Mouse (Mus musculus): ENCODE results near the gene Tdrd5. TPM values are rescaled to one million over a fixed set of nuclear protein-coding genes. Genes with fewer than 3 reads are reported as not detected.
"Not testable (repeated sequence)": the region's sequence is repeated elsewhere in the genome, so short reads cannot be mapped to it uniquely, and the experiment has no call there.

Gene Tdrd5
- polyA plus RNA-seq, 1 experiment = 2.8 TPM

DNA sequence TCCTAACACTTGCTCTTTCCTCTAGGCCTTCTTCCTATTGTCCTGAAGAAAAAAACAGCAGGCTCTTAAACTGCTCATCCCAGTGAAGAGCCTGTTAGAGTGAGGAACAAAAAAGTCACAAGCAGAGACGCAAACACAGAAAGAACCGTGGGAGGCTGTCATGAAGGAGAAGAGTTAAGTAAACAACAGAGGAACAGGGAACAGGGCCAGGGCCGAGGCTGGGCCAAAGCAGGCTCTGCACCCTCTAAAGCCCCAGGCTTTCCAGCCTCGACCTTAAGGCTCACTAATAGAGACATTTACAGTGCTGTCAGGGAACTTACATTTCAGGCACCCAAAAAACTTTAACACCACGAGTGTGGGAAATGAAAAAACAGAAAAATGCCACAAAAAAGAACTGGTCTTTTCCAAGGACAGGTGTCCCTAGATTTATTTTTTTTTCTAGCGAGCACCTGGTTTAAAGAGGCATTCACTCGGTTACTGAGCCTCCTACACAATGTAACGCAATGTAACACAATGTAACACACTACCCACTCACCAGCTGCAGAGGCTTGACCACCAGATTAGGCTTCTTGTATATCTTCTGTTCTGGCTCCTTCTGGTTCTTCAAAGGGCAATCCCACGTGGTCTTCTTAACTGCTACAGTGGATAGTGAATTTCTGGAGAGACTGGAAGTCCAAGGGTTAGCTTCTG, 18.5 kb downstream of the Tdrd5 start:
- H3K4me1 ChIP-seq (ENCODE audit: control insufficient read depth, insufficient read depth, low read length) = no peaks in the 10 kb centered on the region
- DNase-seq = no peak
- H3K36me3 ChIP-seq (ENCODE audit: control insufficient read depth, insufficient read depth, low read length) = no peaks in the 10 kb centered on the region
- no peak overlapping the region for H3K27ac ChIP-seq (ENCODE audit: insufficient read depth, low read depth, low read length)
- H3K4me3 ChIP-seq (ENCODE audit: insufficient read depth, low read depth, low read length) = no peak overlapping the region
- H3K27me3 ChIP-seq (replicated peaks; ENCODE audit: control insufficient read depth, insufficient read depth, low read length) = no peaks in the 10 kb centered on the region
- WGBS = 48% methylated on average over 9 of the region's 9 CpGs
- no peak for TF ChIP-seq POLR2A (IDR thresholded peaks at IDR 0.05; ENCODE audit: low read depth, low read length)
- no peak for TF ChIP-seq CTCF (conservative IDR thresholded peaks at IDR 0.05; ENCODE audit: insufficient read depth, insufficient read length, low read depth, low read length)

DNA sequence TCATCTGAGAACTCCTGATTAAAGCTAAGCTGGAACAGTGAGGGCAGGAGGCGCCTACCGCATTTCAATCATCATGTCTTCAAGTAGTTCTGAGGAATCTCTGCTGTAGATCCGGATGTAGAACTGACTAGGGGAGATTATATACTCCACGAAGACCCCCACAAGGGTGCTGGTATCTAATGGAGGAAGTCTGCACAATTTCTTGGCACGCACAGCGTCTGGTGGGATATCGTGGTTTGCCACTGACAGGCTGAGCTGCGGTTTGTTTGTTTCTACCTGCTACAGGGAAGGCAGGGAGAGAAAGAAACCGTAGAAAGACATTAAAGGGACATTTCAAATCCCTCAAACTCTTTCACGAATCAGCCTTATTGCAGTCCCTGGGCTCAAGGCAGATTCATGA, 19.3 kb downstream of the Tdrd5 start:
- no peak overlapping the region for H3K4me3 ChIP-seq (ENCODE audit: insufficient read depth, low read depth, low read length)
- H3K27me3 ChIP-seq (replicated peaks; ENCODE audit: control insufficient read depth, insufficient read depth, low read length) = no peaks in the 10 kb centered on the region
- 68% methylated on average over 10 of the region's 10 CpGs for WGBS
- DNase-seq = no peak
- H3K27ac ChIP-seq (ENCODE audit: insufficient read depth, low read depth, low read length) = no peak overlapping the region
- TF ChIP-seq CTCF (conservative IDR thresholded peaks at IDR 0.05; ENCODE audit: insufficient read depth, insufficient read length, low read depth, low read length) (no peak), POLR2A (IDR thresholded peaks at IDR 0.05; ENCODE audit: low read depth, low read length) (no peak)
- H3K4me1 ChIP-seq (ENCODE audit: control insufficient read depth, insufficient read depth, low read length) = no peaks in the 10 kb centered on the region
- no peaks in the 10 kb centered on the region for H3K36me3 ChIP-seq (ENCODE audit: control insufficient read depth, insufficient read depth, low read length)

DNA sequence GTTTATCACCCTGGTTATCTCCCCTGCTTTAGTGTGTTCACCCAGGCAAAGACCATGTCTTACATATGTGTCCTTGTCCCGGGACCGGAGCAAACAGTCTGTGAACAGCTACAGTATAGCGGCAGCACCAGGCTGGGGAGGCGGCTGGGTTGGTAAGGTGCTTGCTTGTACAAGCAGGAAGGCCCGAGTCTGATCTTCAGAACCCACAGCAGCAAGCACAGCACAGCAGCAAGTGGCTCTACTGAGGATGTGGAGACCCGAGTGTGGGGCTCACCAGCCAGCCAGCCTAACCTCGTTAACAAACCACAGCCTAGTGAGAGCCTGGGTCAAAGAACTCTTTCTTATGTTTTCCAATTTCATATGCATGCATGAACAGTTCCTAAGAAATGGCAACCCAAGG, 23.3 kb downstream of the Tdrd5 start:
- DNase-seq = no peak
- no peak overlapping the region for H3K27ac ChIP-seq (ENCODE audit: insufficient read depth, low read depth, low read length)
- H3K4me3 ChIP-seq (ENCODE audit: insufficient read depth, low read depth, low read length) = no peak overlapping the region
- H3K27me3 ChIP-seq (replicated peaks; ENCODE audit: control insufficient read depth, insufficient read depth, low read length) = no peaks in the 10 kb centered on the region
- WGBS = 80% methylated on average over 7 of the region's 7 CpGs
- TF ChIP-seq POLR2A (IDR thresholded peaks at IDR 0.05; ENCODE audit: low read depth, low read length) = no peak
- no peak for TF ChIP-seq CTCF (conservative IDR thresholded peaks at IDR 0.05; ENCODE audit: insufficient read depth, insufficient read length, low read depth, low read length)
- no peaks in the 10 kb centered on the region for H3K36me3 ChIP-seq (ENCODE audit: control insufficient read depth, insufficient read depth, low read length)
- H3K4me1 ChIP-seq (ENCODE audit: control insufficient read depth, insufficient read depth, low read length) = no peaks in the 10 kb centered on the region

DNA sequence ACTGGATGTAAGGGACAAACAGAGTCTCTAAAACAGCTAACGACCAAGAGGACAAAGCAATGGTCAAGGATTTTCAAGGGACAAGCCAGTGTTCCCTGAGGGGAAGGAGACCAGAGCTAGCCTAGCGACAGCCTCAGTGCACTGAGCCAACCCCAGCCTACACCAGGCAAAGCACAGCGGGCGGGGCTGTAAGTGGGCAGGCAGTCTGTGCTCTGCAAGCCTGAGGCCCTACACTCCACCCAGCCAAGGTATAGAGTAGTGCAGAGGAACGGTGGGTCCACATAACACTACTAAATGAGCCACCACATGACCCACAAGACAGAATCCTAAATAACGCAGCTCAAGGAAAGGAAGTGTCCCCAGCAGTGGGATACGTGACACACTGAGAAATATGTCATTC, 29.8 kb downstream of the Tdrd5 start:
- Histone ChIP-seq H3K27ac (ENCODE audit: insufficient read depth, low read depth, low read length) (no peak overlapping the region), H3K36me3 (ENCODE audit: control insufficient read depth, insufficient read depth, low read length) (no peaks in the 10 kb centered on the region), H3K27me3 (replicated peaks; ENCODE audit: control insufficient read depth, insufficient read depth, low read length) (no peaks in the 10 kb centered on the region), H3K4me1 (ENCODE audit: control insufficient read depth, insufficient read depth, low read length) (no peaks in the 10 kb centered on the region), H3K4me3 (ENCODE audit: insufficient read depth, low read depth, low read length) (no peak overlapping the region)
- no peak for DNase-seq
- TF ChIP-seq CTCF (conservative IDR thresholded peaks at IDR 0.05; ENCODE audit: insufficient read depth, insufficient read length, low read depth, low read length) = no peak
- no peak for TF ChIP-seq POLR2A (IDR thresholded peaks at IDR 0.05; ENCODE audit: low read depth, low read length)
- 69% methylated on average over 7 of the region's 7 CpGs for WGBS

DNA sequence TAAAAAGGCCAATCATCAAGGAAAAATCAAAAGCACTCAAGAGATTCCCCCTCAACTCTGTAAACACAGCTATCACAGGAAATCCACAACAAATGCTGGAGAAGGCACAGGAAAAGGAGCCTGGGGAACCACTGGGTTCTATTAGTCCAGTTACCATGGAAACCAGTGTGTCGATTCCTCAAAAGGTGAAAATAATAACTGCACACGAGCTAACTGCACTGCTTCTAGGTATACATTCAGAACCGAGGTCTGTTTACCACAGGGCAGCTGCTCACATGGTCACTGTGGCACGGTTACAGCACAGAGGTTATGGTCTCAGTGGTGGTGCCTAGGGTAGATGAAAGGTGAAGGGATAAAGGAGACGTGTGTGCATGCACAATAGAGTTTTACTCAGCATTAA, 31.8 kb downstream of the Tdrd5 start:
- Histone ChIP-seq H3K27me3 (replicated peaks; ENCODE audit: control insufficient read depth, insufficient read depth, low read length) (no peaks in the 10 kb centered on the region), H3K27ac (ENCODE audit: insufficient read depth, low read depth, low read length) (no peak overlapping the region), H3K4me3 (ENCODE audit: insufficient read depth, low read depth, low read length) (no peak overlapping the region), H3K36me3 (ENCODE audit: control insufficient read depth, insufficient read depth, low read length) (no peaks in the 10 kb centered on the region), H3K4me1 (ENCODE audit: control insufficient read depth, insufficient read depth, low read length) (no peaks in the 10 kb centered on the region)
- no peak for DNase-seq
- TF ChIP-seq CTCF (conservative IDR thresholded peaks at IDR 0.05; ENCODE audit: insufficient read depth, insufficient read length, low read depth, low read length) = no peak
- TF ChIP-seq POLR2A (IDR thresholded peaks at IDR 0.05; ENCODE audit: low read depth, low read length) = no peak
- 49% methylated on average over 5 of the region's 5 CpGs for WGBS

DNA sequence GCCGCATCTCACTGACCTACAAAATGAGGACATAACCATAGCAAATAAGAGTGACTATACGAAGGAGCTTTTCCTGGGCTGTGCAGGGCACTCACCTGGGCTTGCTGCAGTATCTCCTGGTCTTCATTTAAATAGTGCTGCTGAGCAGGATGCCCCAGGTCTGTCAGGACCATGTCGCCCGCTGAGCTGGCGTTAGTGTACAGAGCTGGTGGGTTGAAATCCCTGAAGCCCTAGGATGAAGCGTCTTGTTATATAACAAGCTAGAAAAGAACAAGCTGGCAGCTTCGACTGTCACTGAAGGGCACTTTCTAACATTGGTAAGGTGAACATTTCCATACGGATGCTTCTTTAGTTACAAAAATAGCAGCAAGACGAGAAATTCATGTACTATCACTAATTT, 33.0 kb downstream of the Tdrd5 start:
- H3K4me3 ChIP-seq (ENCODE audit: insufficient read depth, low read depth, low read length) = no peak overlapping the region
- H3K36me3 ChIP-seq (ENCODE audit: control insufficient read depth, insufficient read depth, low read length) = no peaks in the 10 kb centered on the region
- DNase-seq = no peak
- no peak overlapping the region for H3K27ac ChIP-seq (ENCODE audit: insufficient read depth, low read depth, low read length)
- no peaks in the 10 kb centered on the region for H3K27me3 ChIP-seq (replicated peaks; ENCODE audit: control insufficient read depth, insufficient read depth, low read length)
- no peaks in the 10 kb centered on the region for H3K4me1 ChIP-seq (ENCODE audit: control insufficient read depth, insufficient read depth, low read length)
- TF ChIP-seq POLR2A (IDR thresholded peaks at IDR 0.05; ENCODE audit: low read depth, low read length) = no peak
- TF ChIP-seq CTCF (conservative IDR thresholded peaks at IDR 0.05; ENCODE audit: insufficient read depth, insufficient read length, low read depth, low read length) = no peak
- WGBS = 83% methylated on average over 9 of the region's 9 CpGs

DNA sequence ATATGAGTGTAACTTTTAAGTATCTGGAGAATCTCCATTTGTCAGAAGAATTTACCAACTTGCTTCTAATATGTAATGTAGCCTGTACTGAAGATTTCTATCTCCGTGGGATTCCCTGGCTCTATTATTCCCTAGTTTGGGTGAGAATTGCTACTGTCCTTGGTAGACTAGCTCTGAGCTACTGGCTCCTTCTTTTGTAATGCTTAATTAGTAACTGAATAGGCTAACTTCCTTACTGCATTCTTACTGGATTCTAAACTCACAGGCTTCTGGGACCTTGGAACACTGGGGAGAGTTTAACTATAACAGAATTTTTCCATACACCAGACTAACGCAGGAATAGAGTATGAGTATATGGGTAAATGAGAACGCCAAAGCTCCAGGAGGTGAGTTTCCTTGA, 34.9 kb downstream of the Tdrd5 start:
- H3K4me1 ChIP-seq (ENCODE audit: control insufficient read depth, insufficient read depth, low read length); H3K36me3 ChIP-seq (ENCODE audit: control insufficient read depth, insufficient read depth, low read length); H3K27me3 ChIP-seq (replicated peaks; ENCODE audit: control insufficient read depth, insufficient read depth, low read length); H3K4me3 ChIP-seq (ENCODE audit: insufficient read depth, low read depth, low read length); H3K27ac ChIP-seq (ENCODE audit: insufficient read depth, low read depth, low read length): not testable (repeated sequence)
- peak; percentile 31 for DNase-seq
- 33% methylated on average over 3 of the region's 3 CpGs for whole genome bisulfite sequencing
